Mouse (Mus musculus) embryonic fibroblast, embryonic 13.5 days (primary cell): Measurements from ENCODE around the gene Zdhhc14. TPM values are rescaled to one million over a fixed set of nuclear protein-coding genes. Genes with fewer than 3 reads are reported as not detected.

ENCODE experiments used
- H3K27ac ChIP-seq: 2 replicates; pipeline ENCODE4 v1.5.1; 2012; ENCODE audit warnings: low read length, control low read depth, inconsistent platforms; ENCODE audit not compliant: insufficient read depth
- H3K4me1 ChIP-seq: 2 replicates; pipeline ENCODE4 v1.6.1; 2011; ENCODE audit warnings: low read length; ENCODE audit not compliant: control insufficient read depth, insufficient read depth
- H3K4me3 ChIP-seq: 2 replicates; pipeline ENCODE4 v1.5.1; 2011; ENCODE audit warnings: mild to moderate bottlenecking, control low read depth, low read length; ENCODE audit not compliant: insufficient read depth
- CTCF ChIP-seq: IDR thresholded peaks from 2 replicates; pipeline ENCODE4 v1.5.1; 2011; ENCODE audit warnings: mild to moderate bottlenecking, control low read depth, low read length, moderate library complexity, borderline replicate concordance; ENCODE audit not compliant: insufficient read depth
- POLR2A ChIP-seq: IDR thresholded peaks from 2 replicates; pipeline ENCODE4 v1.6.1; 2011; ENCODE audit warnings: low read depth, mild to moderate bottlenecking, control low read depth, low read length, moderate library complexity
- polyA plus RNA-seq: library from polyadenylated mRNA; stranded (reverse); fragments of >200 nt; gene quantifications from 2 replicates; pipeline ENCODE4 v1.2.4, GENCODE M21; 2011; ENCODE audit warnings: low read depth; ENCODE audit not compliant: missing spikeins, insufficient read length

Gene Zdhhc14
- 2.2 and 3.0 TPM in 2 replicates for polyA plus RNA-seq

DNA sequence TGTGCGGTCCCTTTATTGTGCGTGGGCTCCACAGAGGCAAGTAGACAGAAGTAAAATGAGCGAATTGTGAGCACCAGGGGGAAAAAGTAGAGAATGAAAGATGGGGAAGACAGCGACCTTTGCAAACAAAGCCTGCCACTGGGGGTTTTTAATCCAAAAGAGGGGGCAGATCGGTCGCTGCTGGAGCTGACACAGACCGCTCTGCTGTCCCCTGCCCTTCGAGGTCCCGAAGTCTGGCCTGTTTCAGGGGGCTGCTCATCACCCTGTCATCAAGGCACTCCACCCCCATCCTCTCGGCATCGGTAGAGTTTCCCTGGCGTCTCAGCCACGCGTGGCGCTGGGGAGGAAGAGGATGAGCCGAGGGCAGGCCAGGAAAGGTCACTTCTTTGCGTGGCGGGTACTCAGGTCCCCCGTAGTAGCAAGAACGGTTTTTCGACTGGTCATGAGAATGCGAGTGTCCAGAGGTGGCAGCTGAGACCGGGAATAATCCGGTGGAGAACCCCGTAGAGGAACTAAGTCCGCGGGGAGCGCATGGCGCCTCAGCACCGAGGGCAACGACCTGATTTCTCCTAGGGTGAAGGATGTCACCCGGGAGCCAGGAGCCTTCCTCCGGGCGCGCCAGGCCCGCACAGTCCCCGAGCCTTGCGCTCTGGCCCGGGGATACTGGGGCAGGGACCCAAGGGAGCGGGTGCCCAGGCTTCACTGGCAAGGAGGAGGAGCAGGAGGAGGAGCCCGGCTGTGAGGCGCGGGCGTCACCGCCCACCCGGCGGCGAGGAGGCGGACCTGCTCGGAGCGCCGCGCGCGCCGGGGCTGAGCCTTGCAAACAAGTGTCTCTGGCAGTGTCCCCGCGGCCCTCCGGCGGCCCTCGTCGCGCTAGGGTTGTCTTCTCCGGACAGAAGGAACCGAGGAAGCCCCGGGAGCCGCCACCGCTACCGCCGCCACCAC, at the start of gene Zdhhc14:
Gene Zdhhc14 (plus strand): TSS at position 757 of the 945 bp plus-strand sequence.
- TF ChIP-seq CTCF (no peak), POLR2A (peak; percentile 68)
- H3K4me3 ChIP-seq: peak within 1 kb of the TSS; percentile 67
- H3K4me1 ChIP-seq: no peaks in the 10 kb centered on the region; the same call in 1 of the 2 replicates
- H3K27ac ChIP-seq: peak within 1 kb of the TSS; percentile 42

GRCm38 (mm10) chr17:5443260-5443659, 49.1 kb upstream of the Zdhhc14 start:
- TF ChIP-seq CTCF (no peak), POLR2A (no peak)
- H3K4me3 ChIP-seq: no peak overlapping the region
- H3K27ac ChIP-seq: no peak overlapping the region
- no peaks in the 10 kb centered on the region for H3K4me1 ChIP-seq

DNA sequence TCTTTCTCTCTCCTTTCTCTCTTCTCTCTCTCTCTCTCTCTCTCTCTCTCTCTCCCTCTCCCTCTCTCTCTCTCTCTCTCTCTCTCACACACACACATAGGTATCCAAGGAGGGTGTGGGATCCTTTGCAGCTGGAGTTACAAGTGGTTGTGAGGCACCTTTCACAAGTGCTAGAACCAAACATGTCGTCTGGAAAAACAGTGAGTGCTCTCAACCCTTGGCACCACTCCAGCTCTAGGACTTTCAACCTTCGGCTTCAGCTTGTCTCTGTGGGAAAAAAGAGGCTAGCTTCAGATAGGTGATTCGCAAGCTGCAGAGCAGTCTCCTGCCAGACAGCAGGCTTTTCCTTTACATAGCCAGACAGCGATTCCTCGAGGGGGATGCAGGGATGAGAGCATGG, 48.6 kb upstream of the Zdhhc14 start:
- no peak for TF ChIP-seq CTCF
- TF ChIP-seq POLR2A: no peak
- Histone ChIP-seq H3K27ac (no peak overlapping the region), H3K4me3 (no peak overlapping the region), H3K4me1 (no peaks in the 10 kb centered on the region)

GRCm38 (mm10) chr17:5453657-5454056, 38.7 kb upstream of the Zdhhc14 start:
- Histone ChIP-seq H3K4me1 (no peaks in the 10 kb centered on the region), H3K4me3 (no peak overlapping the region), H3K27ac (no peak overlapping the region)
- TF ChIP-seq POLR2A: no peak
- no peak for TF ChIP-seq CTCF

- Histone ChIP-seq H3K4me1 (no peaks in the 10 kb centered on the region), H3K4me3 (no peak overlapping the region), H3K27ac (no peak overlapping the region)
- TF ChIP-seq CTCF: no peak
Observed at GRCm38 (mm10) chr17:5463912-5464311, 28.4 kb upstream of the Zdhhc14 start.

DNA sequence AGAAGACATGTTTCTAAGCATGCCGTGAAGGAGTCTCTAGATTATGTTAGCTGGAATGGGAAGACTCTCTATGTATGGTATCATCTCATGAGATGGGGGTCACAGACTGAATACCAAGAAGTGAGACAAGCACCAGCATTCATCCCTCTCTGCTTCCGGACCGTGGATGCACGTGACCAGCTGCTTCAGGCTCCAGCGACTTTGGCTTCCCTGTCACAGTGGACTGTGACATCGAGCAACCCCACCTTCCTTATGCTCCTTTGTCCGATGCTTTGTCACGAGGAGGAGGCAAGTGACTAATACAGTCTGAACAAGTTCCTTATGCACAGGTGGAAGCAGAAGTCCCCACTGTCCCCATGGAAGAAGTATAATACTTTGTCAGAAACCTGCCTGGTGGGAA, 25.6 kb upstream of the Zdhhc14 start:
- Histone ChIP-seq H3K4me1 (no peaks in the 10 kb centered on the region), H3K4me3 (no peak overlapping the region), H3K27ac (no peak overlapping the region)
- TF ChIP-seq POLR2A (no peak), CTCF (no peak)

- no peak overlapping the region for H3K4me3 ChIP-seq
- no peak overlapping the region for H3K27ac ChIP-seq
- TF ChIP-seq CTCF (no peak), POLR2A (no peak)
- no peaks in the 10 kb centered on the region for H3K4me1 ChIP-seq
Observed at GRCm38 (mm10) chr17:5467177-5467576, 25.2 kb upstream of the Zdhhc14 start.

GRCm38 (mm10) chr17:5472268-5472667, 20.1 kb upstream of the Zdhhc14 start:
- Histone ChIP-seq H3K27ac (no peak overlapping the region), H3K4me1 (no peaks in the 10 kb centered on the region), H3K4me3 (no peak overlapping the region)
- TF ChIP-seq POLR2A (no peak), CTCF (no peak)

DNA sequence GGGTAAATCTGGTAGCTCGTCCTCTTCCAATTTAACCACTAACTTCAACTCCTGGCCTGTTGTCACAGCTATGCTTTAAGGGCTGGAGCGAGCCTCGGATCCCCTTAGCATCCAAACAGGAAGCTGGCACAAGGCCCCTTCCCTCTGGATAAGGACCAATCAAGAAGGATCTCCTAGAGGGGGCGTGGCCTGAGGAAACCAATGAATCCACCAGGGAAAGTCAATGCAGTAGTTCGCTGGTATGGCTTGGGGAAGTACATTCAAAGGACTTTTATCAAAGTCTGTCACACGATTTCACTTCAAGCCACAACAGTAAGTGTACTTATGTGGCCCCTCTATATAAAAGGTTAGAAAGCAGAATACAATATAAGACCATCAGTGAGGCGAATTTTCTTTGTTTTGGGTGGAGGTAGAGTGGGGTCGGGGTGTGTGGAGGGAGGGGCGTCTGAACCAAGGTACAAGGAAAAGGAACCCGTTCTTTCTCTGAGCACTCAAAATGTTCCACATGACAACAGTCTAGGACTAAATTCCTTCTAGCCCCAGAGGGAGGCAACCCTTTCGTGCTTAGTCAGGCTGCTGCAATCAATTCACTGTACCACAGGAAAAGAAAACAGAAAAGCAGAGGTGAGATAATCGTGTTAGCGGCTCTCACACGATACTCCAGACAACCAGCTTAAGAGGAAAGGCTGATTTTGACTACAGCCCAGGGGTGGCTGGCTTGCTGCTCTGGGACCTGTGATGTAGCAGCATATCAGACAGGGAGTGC, 16.2 kb upstream of the Zdhhc14 start:
- Histone ChIP-seq H3K4me3 (no peak overlapping the region), H3K4me1 (no peaks in the 10 kb centered on the region), H3K27ac (no peak overlapping the region)
- no peak for TF ChIP-seq POLR2A
- no peak for TF ChIP-seq CTCF

- TF ChIP-seq POLR2A (no peak), CTCF (no peak)
- no peak overlapping the region for H3K27ac ChIP-seq
- H3K4me1 ChIP-seq: no peaks in the 10 kb centered on the region
- no peak overlapping the region for H3K4me3 ChIP-seq
Observed at GRCm38 (mm10) chr17:5483456-5483855, 8.9 kb upstream of the Zdhhc14 start.
